Mouse (Mus musculus): Measurements from ENCODE around the gene Nol6. TPM values are rescaled to one million over a fixed set of nuclear protein-coding genes. Genes with fewer than 3 reads are reported as not detected.
A peak's percentile ranks its signal among the peaks of the same experiment; 100 is the strongest.

The Nol6 gene
- polyA plus RNA-seq, 1 experiment from 2014 or later = 34.5 TPM

GRCm38 (mm10) chr4:41114358-41115070 lies 9.7 kb downstream of the Nol6 start:
- Histone ChIP-seq H3K27me3 (replicated peaks; ENCODE audit: low read depth, poor library complexity, severe bottlenecking) (no peaks in the 10 kb centered on the region), H3K9me3 (no peaks in the 10 kb centered on the region), H3K27ac (replicated peaks) (no peak overlapping the region), H3K4me1 (peaks cover 13% of the 10 kb centered on the region), H3K36me3 (replicated peaks) (peaks cover 60% of the 10 kb centered on the region), H3K4me3 (no peak overlapping the region)
- WGBS = 45% methylated on average over 9 of the region's 9 CpGs
- DNase-seq (ENCODE audit: low spot score) = no peak

GRCm38 (mm10) chr4:41108717-41109425 lies 15.4 kb downstream of the Nol6 start:
- no peak overlapping the region for H3K4me3 ChIP-seq
- H3K27ac ChIP-seq (replicated peaks) = no peak overlapping the region
- H3K36me3 ChIP-seq (replicated peaks) = peaks cover 3% of the 10 kb centered on the region
- no peak for DNase-seq (ENCODE audit: low spot score)
- WGBS = 83% methylated on average over 10 of the region's 10 CpGs
- no peaks in the 10 kb centered on the region for H3K27me3 ChIP-seq (replicated peaks; ENCODE audit: low read depth, poor library complexity, severe bottlenecking)
- no peaks in the 10 kb centered on the region for H3K9me3 ChIP-seq
- no peaks in the 10 kb centered on the region for H3K4me1 ChIP-seq

- Histone ChIP-seq H3K36me3 (replicated peaks) (no peaks in the 10 kb centered on the region), H3K4me3 (no peak overlapping the region), H3K4me1 (no peaks in the 10 kb centered on the region), H3K27me3 (replicated peaks; ENCODE audit: low read depth, poor library complexity, severe bottlenecking) (no peaks in the 10 kb centered on the region), H3K9me3 (no peaks in the 10 kb centered on the region), H3K27ac (replicated peaks) (no peak overlapping the region)
- no peak for DNase-seq (ENCODE audit: low spot score)
- 73% methylated on average over 4 of the region's 4 CpGs for WGBS
Measured at GRCm38 (mm10) chr4:41107440-41107839, 16.8 kb downstream of the Nol6 start.

- H3K36me3 ChIP-seq (replicated peaks) = no peaks in the 10 kb centered on the region
- no peak overlapping the region for H3K4me3 ChIP-seq
- H3K27ac ChIP-seq (replicated peaks) = no peak overlapping the region
Measured at GRCm38 (mm10) chr4:41102901-41103300, 21.4 kb downstream of the Nol6 start.

GRCm38 (mm10) chr4:41100986-41101385 lies 23.3 kb downstream of the Nol6 start:
- H3K36me3 ChIP-seq (replicated peaks) = no peaks in the 10 kb centered on the region
- peaks cover 49% of the 10 kb centered on the region for H3K27me3 ChIP-seq (replicated peaks; ENCODE audit: low read depth, poor library complexity, severe bottlenecking)
- H3K9me3 ChIP-seq = no peaks in the 10 kb centered on the region
- 50% methylated on average over 1 of the region's 1 CpGs for WGBS
- no peak overlapping the region for H3K27ac ChIP-seq (replicated peaks)
- DNase-seq (ENCODE audit: low spot score) = no peak
- peaks cover 31% of the 10 kb centered on the region for H3K4me1 ChIP-seq
- H3K4me3 ChIP-seq = no peak overlapping the region

More at GRCm38 (mm10) chr4:41102901-41103300, 21.4 kb downstream of the Nol6 start:
- Histone ChIP-seq H3K4me1 (peaks cover 12% of the 10 kb centered on the region), H3K27me3 (replicated peaks; ENCODE audit: low read depth, poor library complexity, severe bottlenecking) (peaks cover 29% of the 10 kb centered on the region), H3K9me3 (no peaks in the 10 kb centered on the region)
- no peak for DNase-seq (ENCODE audit: low spot score)

- Histone ChIP-seq H3K27ac (replicated peaks) (no peak overlapping the region), H3K4me1 (peaks cover 36% of the 10 kb centered on the region), H3K4me3 (peak overlapping the region; percentile 62), H3K27me3 (replicated peaks; ENCODE audit: low read depth, poor library complexity, severe bottlenecking) (peaks cover 64% of the 10 kb centered on the region), H3K9me3 (no peaks in the 10 kb centered on the region), H3K36me3 (replicated peaks) (no peaks in the 10 kb centered on the region)
- DNase-seq (ENCODE audit: low spot score) = peak; percentile 30
- WGBS = 15% methylated on average over 11 of the region's 11 CpGs
Measured at GRCm38 (mm10) chr4:41098577-41098951, 25.7 kb downstream of the Nol6 start.

GRCm38 (mm10) chr4:41097871-41098576 lies 26.2 kb downstream of the Nol6 start, which contains the start of gene Aqp3:
Gene Aqp3, minus strand, starts transcription at chr4:41098183.
- peaks cover 64% of the 10 kb centered on the region for H3K27me3 ChIP-seq (replicated peaks; ENCODE audit: low read depth, poor library complexity, severe bottlenecking)

GRCm38 (mm10) chr4:41097381-41097780 lies 26.9 kb downstream of the Nol6 start:
- H3K36me3 ChIP-seq (replicated peaks) = no peaks in the 10 kb centered on the region
- peaks cover 36% of the 10 kb centered on the region for H3K4me1 ChIP-seq
- no peaks in the 10 kb centered on the region for H3K9me3 ChIP-seq
- H3K27me3 ChIP-seq (replicated peaks; ENCODE audit: low read depth, poor library complexity, severe bottlenecking) = peaks cover 64% of the 10 kb centered on the region
- H3K4me3 ChIP-seq = peak overlapping the region; percentile 62
- no peak overlapping the region; the same call in 1 of the 2 replicates for H3K27ac ChIP-seq (replicated peaks)
- no peak for DNase-seq (ENCODE audit: low spot score)
- WGBS = 39% methylated on average over 13 of the region's 13 CpGs

More at GRCm38 (mm10) chr4:41097871-41098576, 26.2 kb downstream of the Nol6 start, which contains the start of gene Aqp3:
- peak; percentile 57 for DNase-seq (ENCODE audit: low spot score)
- Histone ChIP-seq H3K9me3 (no peaks in the 10 kb centered on the region), H3K36me3 (replicated peaks) (no peaks in the 10 kb centered on the region), H3K4me1 (peaks cover 36% of the 10 kb centered on the region), H3K4me3 (peak within 1 kb of the TSS; percentile 62), H3K27ac (replicated peaks) (no peak within 1 kb of the TSS; the same call in 1 of the 2 replicates)
- under 1% methylated on average over 42 of the region's 42 CpGs for WGBS

GRCm38 (mm10) chr4:41096794-41097193 lies 27.5 kb downstream of the Nol6 start:
- 74% methylated on average over 5 of the region's 5 CpGs for WGBS
- H3K4me3 ChIP-seq = peak overlapping the region; percentile 62; the same call in 1 of the 2 replicates
- peaks cover 58% of the 10 kb centered on the region for H3K27me3 ChIP-seq (replicated peaks; ENCODE audit: low read depth, poor library complexity, severe bottlenecking)

GRCm38 (mm10) chr4:41096169-41096568 lies 28.1 kb downstream of the Nol6 start:
- no peak for DNase-seq (ENCODE audit: low spot score)
- Histone ChIP-seq H3K27ac (replicated peaks) (no peak overlapping the region), H3K27me3 (replicated peaks; ENCODE audit: low read depth, poor library complexity, severe bottlenecking) (peaks cover 58% of the 10 kb centered on the region), H3K36me3 (replicated peaks) (no peaks in the 10 kb centered on the region), H3K4me3 (0 out of 2 replicates have a peak overlapping the region, but pooled peaks have one; percentile 62), H3K9me3 (no peaks in the 10 kb centered on the region), H3K4me1 (peaks cover 42% of the 10 kb centered on the region)
- WGBS = 53% methylated on average over 8 of the region's 8 CpGs

More at GRCm38 (mm10) chr4:41096794-41097193, 27.5 kb downstream of the Nol6 start:
- no peaks in the 10 kb centered on the region for H3K36me3 ChIP-seq (replicated peaks)
- peaks cover 38% of the 10 kb centered on the region for H3K4me1 ChIP-seq
- no peak overlapping the region for H3K27ac ChIP-seq (replicated peaks)
- no peaks in the 10 kb centered on the region for H3K9me3 ChIP-seq
- no peak for DNase-seq (ENCODE audit: low spot score)

GRCm38 (mm10) chr4:41094361-41094760 lies 29.9 kb downstream of the Nol6 start:
- peaks cover 49% of the 10 kb centered on the region for H3K4me1 ChIP-seq
- no peaks in the 10 kb centered on the region for H3K9me3 ChIP-seq
- no peaks in the 10 kb centered on the region for H3K36me3 ChIP-seq (replicated peaks)
- H3K27ac ChIP-seq (replicated peaks) = no peak overlapping the region
- peaks cover 49% of the 10 kb centered on the region for H3K27me3 ChIP-seq (replicated peaks; ENCODE audit: low read depth, poor library complexity, severe bottlenecking)
- 84% methylated on average over 9 of the region's 9 CpGs for WGBS
- no peak for DNase-seq (ENCODE audit: low spot score)
- no peak overlapping the region for H3K4me3 ChIP-seq

GRCm38 (mm10) chr4:41092958-41093357 lies 31.3 kb downstream of the Nol6 start:
- H3K27ac ChIP-seq (replicated peaks) = no peak overlapping the region
- H3K4me3 ChIP-seq = no peak overlapping the region
- no peaks in the 10 kb centered on the region for H3K9me3 ChIP-seq
- no peaks in the 10 kb centered on the region for H3K36me3 ChIP-seq (replicated peaks)
- H3K27me3 ChIP-seq (replicated peaks; ENCODE audit: low read depth, poor library complexity, severe bottlenecking) = peaks cover 35% of the 10 kb centered on the region
- 88% methylated on average over 1 of the region's 1 CpGs for WGBS
- no peak for DNase-seq (ENCODE audit: low spot score)
- H3K4me1 ChIP-seq = peaks cover 40% of the 10 kb centered on the region
